Mouse (Mus musculus) embryonic facial prominence, embryonic 13.5 days (tissue): ENCODE measurements around the gene Lrrc45. TPM values are rescaled to one million over a fixed set of nuclear protein-coding genes. Genes with fewer than 3 reads are reported as not detected.

Experiments
- ATAC-seq: fragments of 200-750 bp; cut with Nextera tagmentation; 2 replicates; pipeline ENCODE4 v1.8.0; 2017; ENCODE audit warnings: low read depth; ENCODE audit not compliant: insufficient number of reproducible peaks, insufficient read depth, low FRiP score, low TSS enrichment
- H3K27ac ChIP-seq: fragments of 300-500 bp; sonication (generic); 2 replicates; pipeline ENCODE4 v1.5.1; 2015; ENCODE audit warnings: moderate library complexity, mild to moderate bottlenecking, inconsistent platforms
- H3K27me3 ChIP-seq: fragments of 300-500 bp; sonication (generic); 2 replicates; pipeline ENCODE4 v1.6.1; 2015; ENCODE audit warnings: mild to moderate bottlenecking, inconsistent platforms
- H3K36me3 ChIP-seq: fragments of 300-500 bp; sonication (generic); 2 replicates; pipeline ENCODE4 v1.6.1; 2015; ENCODE audit warnings: mild to moderate bottlenecking, inconsistent platforms
- H3K4me1 ChIP-seq: fragments of 300-500 bp; sonication (generic); 2 replicates; pipeline ENCODE4 v1.6.1; 2015; ENCODE audit warnings: inconsistent platforms
- H3K4me2 ChIP-seq: fragments of 300-500 bp; sonication (generic); 2 replicates; pipeline ENCODE4 v1.6.1; 2015; ENCODE audit warnings: moderate library complexity, mild to moderate bottlenecking, inconsistent platforms
- H3K4me3 ChIP-seq: fragments of 300-500 bp; sonication (generic); 2 replicates; pipeline ENCODE4 v1.5.1; 2015; ENCODE audit warnings: mild to moderate bottlenecking, inconsistent platforms
- H3K9ac ChIP-seq: fragments of 300-500 bp; sonication (generic); 2 replicates; pipeline ENCODE4 v1.6.1; 2015; ENCODE audit warnings: mild to moderate bottlenecking, inconsistent platforms
- H3K9me3 ChIP-seq: fragments of 300-500 bp; sonication (generic); 2 replicates; pipeline ENCODE4 v1.6.1; 2016; ENCODE audit warnings: inconsistent platforms
- WGBS: fragments of 180-500 bp; shearing (Covaris S2); methylation state at CpG from one replicate; pipeline ENCODE4 v1.1.7; 2015; ENCODE audit warnings: mixed read lengths; 5-methylcytosine and 5-hydroxymethylcytosine counted together
- polyA plus RNA-seq: library from polyadenylated mRNA; unstranded; fragments of >200 nt; fragmentation: Nextera tagmentation; extraction: Ambion mirVana; gene quantifications from 2 replicates; pipeline ENCODE4 v1.2.1, GENCODE M21; 2015

Lrrc45 gene
- polyA plus RNA-seq, 1 experiment from 2014 or later: 71.0 TPM

- Histone ChIP-seq H3K4me1 (peaks cover 20% of the 10 kb centered on the region), H3K4me3 (peak overlapping the region; percentile 69), H3K9ac (peak overlapping the region; percentile 86), H3K4me2 (peak overlapping the region; percentile 97), H3K9me3 (no peaks in the 10 kb centered on the region), H3K27ac (peak overlapping the region; percentile 22), H3K36me3 (peaks cover 58% of the 10 kb centered on the region), H3K27me3 (0 out of 2 replicates have a peak, but pooled peaks cover 3% of the 10 kb centered on the region)
- 10% methylated on average over 17 of the region's 17 CpGs for WGBS
- ATAC-seq: no peak
Observed at GRCm38 (mm10) chr11:120720450-120720849, 6.7 kb downstream of the Lrrc45 start.

GRCm38 (mm10) chr11:120721124-120722066, 7.7 kb downstream of the Lrrc45 start, which contains the start of gene Rac3:
Gene Rac3 (plus strand): TSS chr11:120721470.
- H3K4me2 ChIP-seq: peak within 1 kb of the TSS; percentile 97
- H3K4me1 ChIP-seq: peaks cover 23% of the 10 kb centered on the region
- peak within 1 kb of the TSS; percentile 69 for H3K4me3 ChIP-seq
- under 1% methylated on average over 86 of the region's 90 CpGs for WGBS
- peak within 1 kb of the TSS; percentile 55 for H3K27ac ChIP-seq
- 0 out of 2 replicates have a peak, but pooled peaks cover 3% of the 10 kb centered on the region for H3K27me3 ChIP-seq
- peak; percentile 69 for ATAC-seq
- peak within 1 kb of the TSS; percentile 86 for H3K9ac ChIP-seq
- no peaks in the 10 kb centered on the region for H3K9me3 ChIP-seq
- H3K36me3 ChIP-seq: peaks cover 52% of the 10 kb centered on the region

- Histone ChIP-seq H3K27me3 (0 out of 2 replicates have a peak, but pooled peaks cover 3% of the 10 kb centered on the region), H3K4me2 (peak overlapping the region; percentile 97), H3K27ac (no peak overlapping the region), H3K4me3 (peak overlapping the region; percentile 69), H3K9ac (peak overlapping the region; percentile 86), H3K9me3 (no peaks in the 10 kb centered on the region), H3K36me3 (peaks cover 44% of the 10 kb centered on the region), H3K4me1 (peaks cover 30% of the 10 kb centered on the region)
- 20% methylated on average over 21 of the region's 21 CpGs for WGBS
- no peak for ATAC-seq
Observed at GRCm38 (mm10) chr11:120722067-120722630, 8.4 kb downstream of the Lrrc45 start.

GRCm38 (mm10) chr11:120722761-120723382, 9.1 kb downstream of the Lrrc45 start:
- ATAC-seq: no peak
- Histone ChIP-seq H3K4me2 (peak overlapping the region; percentile 97), H3K4me3 (0 out of 2 replicates have a peak overlapping the region, but pooled peaks have one; percentile 1)

GRCm38 (mm10) chr11:120723509-120723908, 9.8 kb downstream of the Lrrc45 start:
- Histone ChIP-seq H3K27me3 (0 out of 2 replicates have a peak, but pooled peaks cover 3% of the 10 kb centered on the region), H3K4me2 (no peak overlapping the region), H3K9me3 (no peaks in the 10 kb centered on the region), H3K4me1 (peaks cover 30% of the 10 kb centered on the region), H3K9ac (no peak overlapping the region), H3K36me3 (peaks cover 30% of the 10 kb centered on the region), H3K27ac (no peak overlapping the region), H3K4me3 (no peak overlapping the region)
- WGBS: 87% methylated on average over 7 of the region's 7 CpGs
- ATAC-seq: no peak

More at GRCm38 (mm10) chr11:120722761-120723382, 9.1 kb downstream of the Lrrc45 start:
- H3K4me1 ChIP-seq: peaks cover 30% of the 10 kb centered on the region
- WGBS: 86% methylated on average over 11 of the region's 11 CpGs
- peaks cover 37% of the 10 kb centered on the region for H3K36me3 ChIP-seq
- H3K9ac ChIP-seq: no peak overlapping the region
- H3K27ac ChIP-seq: no peak overlapping the region
- 0 out of 2 replicates have a peak, but pooled peaks cover 3% of the 10 kb centered on the region for H3K27me3 ChIP-seq
- H3K9me3 ChIP-seq: no peaks in the 10 kb centered on the region

- Histone ChIP-seq H3K9ac (peak overlapping the region; percentile 74), H3K27me3 (0 out of 2 replicates have a peak, but pooled peaks cover 3% of the 10 kb centered on the region), H3K9me3 (no peaks in the 10 kb centered on the region), H3K4me3 (peak overlapping the region; percentile 62), H3K36me3 (peaks cover 14% of the 10 kb centered on the region; the same call in 1 of the 2 replicates), H3K4me1 (peaks cover 26% of the 10 kb centered on the region), H3K4me2 (peak overlapping the region; percentile 85), H3K27ac (no peak overlapping the region)
- ATAC-seq: no peak; the same call in none of the 2 replicates
- 19% methylated on average over 34 of the region's 36 CpGs for WGBS
Observed at GRCm38 (mm10) chr11:120726243-120727168, 12.8 kb downstream of the Lrrc45 start.

GRCm38 (mm10) chr11:120727169-120727527, 13.4 kb downstream of the Lrrc45 start, which contains the start of gene Dcxr:
Gene Dcxr (minus strand): TSS chr11:120727281.
- Histone ChIP-seq H3K36me3 (peaks cover 14% of the 10 kb centered on the region; the same call in 1 of the 2 replicates), H3K4me3 (peak within 1 kb of the TSS; percentile 62), H3K27ac (no peak within 1 kb of the TSS), H3K9ac (peak within 1 kb of the TSS; percentile 74), H3K4me2 (peak within 1 kb of the TSS; percentile 85), H3K4me1 (peaks cover 27% of the 10 kb centered on the region), H3K27me3 (no peaks in the 10 kb centered on the region), H3K9me3 (no peaks in the 10 kb centered on the region)
- WGBS: under 1% methylated on average over 14 of the region's 14 CpGs
- peak; percentile 62 for ATAC-seq

- H3K9ac ChIP-seq: no peak overlapping the region
- no peaks in the 10 kb centered on the region for H3K27me3 ChIP-seq
- H3K9me3 ChIP-seq: no peaks in the 10 kb centered on the region
- WGBS: 57% methylated on average over 12 of the region's 12 CpGs
- H3K4me2 ChIP-seq: peak overlapping the region; percentile 85
- H3K36me3 ChIP-seq: peaks cover 14% of the 10 kb centered on the region; the same call in 1 of the 2 replicates
- no peak overlapping the region for H3K4me3 ChIP-seq
- H3K4me1 ChIP-seq: peaks cover 27% of the 10 kb centered on the region
- H3K27ac ChIP-seq: no peak overlapping the region
- ATAC-seq: no peak
Observed at GRCm38 (mm10) chr11:120727564-120727963, 13.8 kb downstream of the Lrrc45 start.

- peak overlapping the region; percentile 17; the same call in 1 of the 2 replicates for H3K4me3 ChIP-seq
- no peaks in the 10 kb centered on the region for H3K27me3 ChIP-seq
- 71% methylated on average over 11 of the region's 11 CpGs for WGBS
- H3K4me2 ChIP-seq: peak overlapping the region; percentile 51
- H3K9me3 ChIP-seq: no peaks in the 10 kb centered on the region
- no peak overlapping the region for H3K27ac ChIP-seq
- peaks cover 33% of the 10 kb centered on the region for H3K4me1 ChIP-seq
- 0 out of 2 replicates have a peak overlapping the region, but pooled peaks have one; percentile 21 for H3K9ac ChIP-seq
- H3K36me3 ChIP-seq: 0 out of 2 replicates have a peak, but pooled peaks cover 9% of the 10 kb centered on the region
- no peak for ATAC-seq
Observed at GRCm38 (mm10) chr11:120728530-120729240, 15.0 kb downstream of the Lrrc45 start.
